Mouse (Mus musculus) heart, embryonic 10.5 days (tissue): ENCODE results near the gene Mrpl20. TPM values are rescaled to one million over a fixed set of nuclear protein-coding genes. Genes with fewer than 3 reads are reported as not detected.

Experiments used
- DNase-seq: peaks from one replicate; pipeline ENCODE4 v3.0.0-alpha.2; 2017; ENCODE audit warnings: low spot score
- H3K27ac ChIP-seq: fragments of 300-500 bp; sonication (generic); 2 replicates; pipeline ENCODE4 v1.5.1; 2016; ENCODE audit warnings: mild to moderate bottlenecking
- H3K27me3 ChIP-seq: fragments of 300-500 bp; sonication (generic); 2 replicates; pipeline ENCODE4 v1.6.1; 2016; ENCODE audit warnings: mild to moderate bottlenecking; ENCODE audit not compliant: poor library complexity, insufficient read depth, severe bottlenecking
- H3K36me3 ChIP-seq: fragments of 300-500 bp; sonication (generic); 2 replicates; pipeline ENCODE4 v1.6.1; 2016; ENCODE audit warnings: mild to moderate bottlenecking, moderate library complexity
- H3K4me1 ChIP-seq: fragments of 300-500 bp; sonication (generic); 2 replicates; pipeline ENCODE4 v1.6.1; 2016; ENCODE audit warnings: mild to moderate bottlenecking
- H3K4me3 ChIP-seq: fragments of 300-500 bp; sonication (generic); 2 replicates; pipeline ENCODE4 v1.5.1; 2016; ENCODE audit warnings: mild to moderate bottlenecking, moderate library complexity
- H3K9me3 ChIP-seq: fragments of 300-500 bp; sonication (generic); 2 replicates; pipeline ENCODE4 v1.6.1; 2016; ENCODE audit warnings: mild to moderate bottlenecking, moderate library complexity
- WGBS: fragments of 180-500 bp; shearing (Covaris S2); methylation state at CpG from one replicate; pipeline ENCODE4 v1.1.7; 2016; 5-methylcytosine and 5-hydroxymethylcytosine counted together
- polyA plus RNA-seq: library from polyadenylated mRNA; unstranded; fragments of >200 nt; fragmentation: Nextera tagmentation; extraction: Ambion mirVana; gene quantifications from 2 replicates; pipeline ENCODE4 v1.2.1, GENCODE M21; 2016

Mrpl20 gene
- polyA plus RNA-seq, 1 experiment from 2014 or later, result 226 TPM

GRCm38 (mm10) chr4:155773335-155774078 is 29.2 kb upstream of the Mrpl20 start:
- peak overlapping the region; percentile 59 for H3K4me3 ChIP-seq

GRCm38 (mm10) chr4:155774280-155774754 is 28.4 kb upstream of the Mrpl20 start, which contains the start of gene Vwa1:
Gene Vwa1, minus strand, starts transcription at chr4:155774698.
- Histone ChIP-seq H3K27ac (peak within 1 kb of the TSS; percentile 64), H3K4me1 (peaks cover 52% of the 10 kb centered on the region), H3K4me3 (peak within 1 kb of the TSS; percentile 59), H3K9me3 (no peaks in the 10 kb centered on the region), H3K36me3 (no peaks in the 10 kb centered on the region), H3K27me3 (peaks cover 56% of the 10 kb centered on the region)
- WGBS, result 3% methylated on average over 35 of the region's 35 CpGs
- peak; percentile 94 for DNase-seq

More at GRCm38 (mm10) chr4:155773335-155774078, 29.2 kb upstream of the Mrpl20 start:
- Histone ChIP-seq H3K4me1 (peaks cover 52% of the 10 kb centered on the region), H3K36me3 (no peaks in the 10 kb centered on the region), H3K27me3 (peaks cover 56% of the 10 kb centered on the region), H3K27ac (peak overlapping the region; percentile 64; the same call in 1 of the 2 replicates), H3K9me3 (no peaks in the 10 kb centered on the region)
- WGBS, result 41% methylated on average over 5 of the region's 5 CpGs
- no peak for DNase-seq

GRCm38 (mm10) chr4:155774971-155775740 is 27.5 kb upstream of the Mrpl20 start:
- H3K4me3 ChIP-seq, result peak overlapping the region; percentile 59; the same call in 1 of the 2 replicates
- 52% methylated on average over 9 of the region's 9 CpGs for WGBS

GRCm38 (mm10) chr4:155775855-155776254 is 26.8 kb upstream of the Mrpl20 start:
- no peaks in the 10 kb centered on the region for H3K36me3 ChIP-seq
- DNase-seq, result no peak
- no peaks in the 10 kb centered on the region for H3K9me3 ChIP-seq
- peak overlapping the region; percentile 30; the same call in 1 of the 2 replicates for H3K27ac ChIP-seq
- 74% methylated on average over 3 of the region's 3 CpGs for WGBS
- no peak overlapping the region for H3K4me3 ChIP-seq
- H3K4me1 ChIP-seq, result peaks cover 44% of the 10 kb centered on the region
- H3K27me3 ChIP-seq, result peaks cover 52% of the 10 kb centered on the region

More at GRCm38 (mm10) chr4:155774971-155775740, 27.5 kb upstream of the Mrpl20 start:
- no peaks in the 10 kb centered on the region for H3K36me3 ChIP-seq
- H3K4me1 ChIP-seq, result peaks cover 48% of the 10 kb centered on the region
- DNase-seq, result no peak
- no peaks in the 10 kb centered on the region for H3K9me3 ChIP-seq
- H3K27me3 ChIP-seq, result peaks cover 56% of the 10 kb centered on the region
- peak overlapping the region; percentile 59; the same call in 1 of the 2 replicates for H3K27ac ChIP-seq

GRCm38 (mm10) chr4:155776704-155777335 is 25.9 kb upstream of the Mrpl20 start:
- H3K4me3 ChIP-seq, result no peak overlapping the region
- no peak for DNase-seq

GRCm38 (mm10) chr4:155777816-155778215 is 24.9 kb upstream of the Mrpl20 start:
- no peak overlapping the region for H3K4me3 ChIP-seq
- DNase-seq, result no peak
- peaks cover 32% of the 10 kb centered on the region for H3K27me3 ChIP-seq
- no peak overlapping the region for H3K27ac ChIP-seq
- WGBS, result 75% methylated on average over 2 of the region's 2 CpGs
- H3K9me3 ChIP-seq, result no peaks in the 10 kb centered on the region
- peaks cover 47% of the 10 kb centered on the region for H3K4me1 ChIP-seq
- no peaks in the 10 kb centered on the region for H3K36me3 ChIP-seq

More at GRCm38 (mm10) chr4:155776704-155777335, 25.9 kb upstream of the Mrpl20 start:
- WGBS, result 42% methylated on average over 2 of the region's 2 CpGs
- Histone ChIP-seq H3K9me3 (no peaks in the 10 kb centered on the region), H3K27me3 (peaks cover 42% of the 10 kb centered on the region), H3K36me3 (no peaks in the 10 kb centered on the region), H3K27ac (no peak overlapping the region), H3K4me1 (peaks cover 47% of the 10 kb centered on the region)

- WGBS, result 84% methylated on average over 4 of the region's 4 CpGs
- no peaks in the 10 kb centered on the region for H3K9me3 ChIP-seq
- DNase-seq, result no peak
- no peaks in the 10 kb centered on the region for H3K36me3 ChIP-seq
- peaks cover 45% of the 10 kb centered on the region for H3K4me1 ChIP-seq
- no peak overlapping the region; the same call in 1 of the 2 replicates for H3K27ac ChIP-seq
- no peak overlapping the region for H3K4me3 ChIP-seq
- H3K27me3 ChIP-seq, result peaks cover 15% of the 10 kb centered on the region
Measured at GRCm38 (mm10) chr4:155779498-155779897, 23.2 kb upstream of the Mrpl20 start.

GRCm38 (mm10) chr4:155780895-155781294 is 21.8 kb upstream of the Mrpl20 start:
- H3K36me3 ChIP-seq, result no peaks in the 10 kb centered on the region
- H3K4me1 ChIP-seq, result peaks cover 42% of the 10 kb centered on the region
- peak overlapping the region; percentile 56 for H3K27ac ChIP-seq
- H3K4me3 ChIP-seq, result no peak overlapping the region
- peaks cover 2% of the 10 kb centered on the region; the same call in 1 of the 2 replicates for H3K27me3 ChIP-seq
- no peaks in the 10 kb centered on the region for H3K9me3 ChIP-seq
- WGBS, result 19% methylated on average over 6 of the region's 6 CpGs
- DNase-seq, result no peak

GRCm38 (mm10) chr4:155783486-155784080 is 19.1 kb upstream of the Mrpl20 start:
- H3K4me1 ChIP-seq, result peaks cover 27% of the 10 kb centered on the region
- no peaks in the 10 kb centered on the region for H3K36me3 ChIP-seq
- peak overlapping the region; percentile 93 for H3K27ac ChIP-seq
- no peaks in the 10 kb centered on the region for H3K27me3 ChIP-seq
- 41% methylated on average over 16 of the region's 16 CpGs for WGBS
- no peak for DNase-seq
- H3K9me3 ChIP-seq, result no peaks in the 10 kb centered on the region
- H3K4me3 ChIP-seq, result peak overlapping the region; percentile 71

- no peaks in the 10 kb centered on the region for H3K9me3 ChIP-seq
- peaks cover 27% of the 10 kb centered on the region for H3K4me1 ChIP-seq
- no peaks in the 10 kb centered on the region for H3K27me3 ChIP-seq
- H3K4me3 ChIP-seq, result peak overlapping the region; percentile 71
- peak; percentile 93 for DNase-seq
- no peaks in the 10 kb centered on the region for H3K36me3 ChIP-seq
- WGBS, result under 1% methylated on average over 52 of the region's 52 CpGs
- peak overlapping the region; percentile 93 for H3K27ac ChIP-seq
Measured at GRCm38 (mm10) chr4:155784081-155784701, 18.5 kb upstream of the Mrpl20 start.

GRCm38 (mm10) chr4:155785246-155785645 is 17.4 kb upstream of the Mrpl20 start:
- no peaks in the 10 kb centered on the region for H3K9me3 ChIP-seq
- peaks cover 25% of the 10 kb centered on the region for H3K4me1 ChIP-seq
- H3K4me3 ChIP-seq, result peak overlapping the region; percentile 71; the same call in 1 of the 2 replicates
- WGBS, result 69% methylated on average over 10 of the region's 10 CpGs
- peak overlapping the region; percentile 93; the same call in 1 of the 2 replicates for H3K27ac ChIP-seq
- DNase-seq, result no peak
- H3K36me3 ChIP-seq, result no peaks in the 10 kb centered on the region
- 0 out of 2 replicates have a peak, but pooled peaks cover 2% of the 10 kb centered on the region for H3K27me3 ChIP-seq

GRCm38 (mm10) chr4:155785819-155786218 is 16.9 kb upstream of the Mrpl20 start, which contains the start of gene Tmem88b:
Gene Tmem88b, minus strand, starts transcription at chr4:155785874.
- Histone ChIP-seq H3K4me3 (peak within 1 kb of the TSS; percentile 71), H3K36me3 (no peaks in the 10 kb centered on the region), H3K27ac (peak within 1 kb of the TSS; percentile 93), H3K4me1 (peaks cover 22% of the 10 kb centered on the region), H3K27me3 (peaks cover 8% of the 10 kb centered on the region; the same call in 1 of the 2 replicates), H3K9me3 (no peaks in the 10 kb centered on the region)
- 32% methylated on average over 5 of the region's 5 CpGs for WGBS
- no peak for DNase-seq
